Mouse (Mus musculus) stomach, embryonic 14.5 days (tissue): ENCODE data around the gene Rgma. TPM values are rescaled to one million over a fixed set of nuclear protein-coding genes. Genes with fewer than 3 reads are reported as not detected.
A peak's percentile ranks its signal among the peaks of the same experiment; 100 is the strongest.

Experiments used
- ATAC-seq: fragments of 200-750 bp; cut with Nextera tagmentation; 2 replicates; pipeline ENCODE4 v1.8.0; 2017; ENCODE audit warnings: low read depth, moderate TSS enrichment; ENCODE audit not compliant: insufficient number of reproducible peaks, insufficient read depth, low FRiP score
- H3K27ac ChIP-seq: fragments of 300-500 bp; sonication (generic); 2 replicates; pipeline ENCODE4 v1.5.1; 2014; ENCODE audit warnings: mild to moderate bottlenecking, low read length, moderate library complexity, mixed read lengths
- H3K27me3 ChIP-seq: fragments of 300-500 bp; sonication (generic); 2 replicates; pipeline ENCODE4 v1.6.1; 2014; ENCODE audit warnings: low read length, control low read depth, mixed read lengths; ENCODE audit not compliant: control insufficient read depth, insufficient read depth
- H3K36me3 ChIP-seq: fragments of 300-500 bp; sonication (generic); 2 replicates; pipeline ENCODE4 v1.6.1; 2014; ENCODE audit warnings: mild to moderate bottlenecking, control low read depth, low read length, moderate library complexity, mixed read lengths; ENCODE audit not compliant: control insufficient read depth, insufficient read depth
- H3K4me1 ChIP-seq: fragments of 300-500 bp; sonication (generic); 2 replicates; pipeline ENCODE4 v1.6.1; 2014; ENCODE audit warnings: low read length, control low read depth, mixed read lengths; ENCODE audit not compliant: control insufficient read depth, insufficient read depth
- H3K4me2 ChIP-seq: fragments of 300-500 bp; sonication (generic); replicated peaks from 2 replicates; pipeline ENCODE4 v1.6.1; 2014; ENCODE audit warnings: low read depth, low read length, control low read depth
- H3K4me3 ChIP-seq: fragments of 300-500 bp; sonication (generic); 2 replicates; pipeline ENCODE4 v1.5.1; 2014; ENCODE audit warnings: low read depth, low read length, control low read depth
- H3K9ac ChIP-seq: fragments of 300-500 bp; sonication (generic); replicated peaks from 2 replicates; pipeline ENCODE4 v1.6.1; 2014; ENCODE audit warnings: low read depth, mild to moderate bottlenecking, control low read depth, low read length, moderate library complexity, mixed read lengths
- H3K9me3 ChIP-seq: fragments of 300-500 bp; sonication (generic); 2 replicates; pipeline ENCODE4 v1.6.1; 2016; ENCODE audit warnings: low read depth, low read length, control low read depth; ENCODE audit not compliant: control insufficient read depth
- WGBS: fragments of 180-500 bp; shearing (Covaris S2); extraction: QIAGEN DNeasy Blood & Tissue Kit; methylation state at CpG from one replicate; pipeline ENCODE4 v1.1.7; 2014; 5-methylcytosine and 5-hydroxymethylcytosine counted together
- polyA plus RNA-seq: library from polyadenylated mRNA; unstranded; fragments of >200 nt; fragmentation: Nextera tagmentation; extraction: Ambion mirVana; gene quantifications from 2 replicates; pipeline ENCODE4 v1.2.1, GENCODE M21; 2014

Gene Rgma
- polyA plus RNA-seq: 24.9 and 30.5 TPM in 2 replicates

GRCm38 (mm10) chr7:73375257-73376100 is at the start of gene Rgma:
Gene Rgma, plus strand, starts transcription at chr7:73375509.
- peak within 1 kb of the TSS; percentile 91 for H3K27ac ChIP-seq
- H3K4me1 ChIP-seq: peaks cover 24% of the 10 kb centered on the region
- H3K9me3 ChIP-seq: no peaks in the 10 kb centered on the region
- H3K27me3 ChIP-seq: no peaks in the 10 kb centered on the region
- H3K4me2 ChIP-seq: peak within 1 kb of the TSS; percentile 82
- peak within 1 kb of the TSS; percentile 80 for H3K4me3 ChIP-seq
- H3K36me3 ChIP-seq: no peaks in the 10 kb centered on the region
- peak; percentile 87 for ATAC-seq
- under 1% methylated on average over 62 of the region's 85 CpGs for WGBS
- H3K9ac ChIP-seq: peak within 1 kb of the TSS; percentile 85

- no peak overlapping the region for H3K4me3 ChIP-seq
- no peaks in the 10 kb centered on the region for H3K36me3 ChIP-seq
- H3K27me3 ChIP-seq: no peaks in the 10 kb centered on the region
- H3K4me2 ChIP-seq: no peak overlapping the region
- peak overlapping the region; percentile 92 for H3K27ac ChIP-seq
- H3K4me1 ChIP-seq: peaks cover 37% of the 10 kb centered on the region
- no peak overlapping the region for H3K9ac ChIP-seq
- 75% methylated on average over 14 of the region's 14 CpGs for WGBS
- no peaks in the 10 kb centered on the region for H3K9me3 ChIP-seq
- no peak for ATAC-seq
Measured at GRCm38 (mm10) chr7:73326236-73326635, 49.1 kb upstream of the Rgma start.

- peaks cover 39% of the 10 kb centered on the region for H3K4me1 ChIP-seq
- no peaks in the 10 kb centered on the region for H3K9me3 ChIP-seq
- H3K4me2 ChIP-seq: no peak overlapping the region
- no peaks in the 10 kb centered on the region for H3K36me3 ChIP-seq
- no peak overlapping the region for H3K9ac ChIP-seq
- H3K4me3 ChIP-seq: no peak overlapping the region
- ATAC-seq: no peak
- 50% methylated on average over 11 of the region's 11 CpGs for WGBS
- H3K27me3 ChIP-seq: no peaks in the 10 kb centered on the region
- peak overlapping the region; percentile 92 for H3K27ac ChIP-seq
Measured at GRCm38 (mm10) chr7:73326680-73327079, 48.6 kb upstream of the Rgma start.

GRCm38 (mm10) chr7:73327193-73327592 is 48.1 kb upstream of the Rgma start:
- Histone ChIP-seq H3K36me3 (no peaks in the 10 kb centered on the region), H3K4me1 (peaks cover 40% of the 10 kb centered on the region), H3K9ac (no peak overlapping the region), H3K27ac (peak overlapping the region; percentile 92), H3K4me3 (no peak overlapping the region), H3K9me3 (no peaks in the 10 kb centered on the region), H3K27me3 (no peaks in the 10 kb centered on the region), H3K4me2 (no peak overlapping the region)
- peak; percentile 56; the same call in 1 of the 2 replicates for ATAC-seq
- WGBS: 35% methylated on average over 8 of the region's 8 CpGs

GRCm38 (mm10) chr7:73327652-73328051 is 47.7 kb upstream of the Rgma start:
- H3K4me1 ChIP-seq: peaks cover 40% of the 10 kb centered on the region
- peak overlapping the region; percentile 92 for H3K27ac ChIP-seq
- no peak overlapping the region for H3K4me3 ChIP-seq
- H3K36me3 ChIP-seq: no peaks in the 10 kb centered on the region
- H3K9ac ChIP-seq: no peak overlapping the region
- WGBS: 76% methylated on average over 5 of the region's 5 CpGs
- ATAC-seq: no peak
- no peaks in the 10 kb centered on the region for H3K27me3 ChIP-seq
- H3K9me3 ChIP-seq: no peaks in the 10 kb centered on the region
- no peak overlapping the region for H3K4me2 ChIP-seq

GRCm38 (mm10) chr7:73328653-73329207 is 46.6 kb upstream of the Rgma start:
- H3K36me3 ChIP-seq: no peaks in the 10 kb centered on the region
- peak; percentile 31; the same call in 1 of the 2 replicates for ATAC-seq
- H3K9me3 ChIP-seq: no peaks in the 10 kb centered on the region
- 10% methylated on average over 5 of the region's 5 CpGs for WGBS
- H3K27me3 ChIP-seq: no peaks in the 10 kb centered on the region
- H3K4me1 ChIP-seq: peaks cover 38% of the 10 kb centered on the region
- no peak overlapping the region for H3K9ac ChIP-seq
- H3K4me2 ChIP-seq: no peak overlapping the region
- H3K4me3 ChIP-seq: no peak overlapping the region
- H3K27ac ChIP-seq: peak overlapping the region; percentile 92

GRCm38 (mm10) chr7:73330754-73331153 is 44.6 kb upstream of the Rgma start:
- Histone ChIP-seq H3K4me2 (no peak overlapping the region), H3K9ac (no peak overlapping the region), H3K27me3 (no peaks in the 10 kb centered on the region), H3K9me3 (no peaks in the 10 kb centered on the region), H3K27ac (peak overlapping the region; percentile 48; the same call in 1 of the 2 replicates), H3K4me1 (peaks cover 53% of the 10 kb centered on the region), H3K36me3 (no peaks in the 10 kb centered on the region), H3K4me3 (no peak overlapping the region)
- no peak for ATAC-seq
- 76% methylated on average over 12 of the region's 12 CpGs for WGBS

- Histone ChIP-seq H3K4me1 (peaks cover 56% of the 10 kb centered on the region), H3K9ac (no peak overlapping the region), H3K36me3 (no peaks in the 10 kb centered on the region), H3K4me3 (no peak overlapping the region), H3K27ac (no peak overlapping the region), H3K27me3 (no peaks in the 10 kb centered on the region), H3K9me3 (no peaks in the 10 kb centered on the region), H3K4me2 (no peak overlapping the region)
- WGBS: 70% methylated on average over 7 of the region's 7 CpGs
- no peak for ATAC-seq
Measured at GRCm38 (mm10) chr7:73331645-73332044, 43.7 kb upstream of the Rgma start.
